Mouse (Mus musculus) limb, embryonic 12.5 days (tissue): Measurements from ENCODE around the gene Antxr1. TPM values are rescaled to one million over a fixed set of nuclear protein-coding genes. Genes with fewer than 3 reads are reported as not detected.

Source experiments
- ATAC-seq: fragments of 200-750 bp; cut with Nextera tagmentation; 2 replicates; pipeline ENCODE4 v1.8.0; 2017; ENCODE audit warnings: low read depth, moderate TSS enrichment; ENCODE audit not compliant: insufficient number of reproducible peaks, insufficient read depth, low FRiP score, low TSS enrichment
- H3K27ac ChIP-seq: fragments of 300-500 bp; sonication (generic); 2 replicates; pipeline ENCODE4 v1.5.1; 2016; ENCODE audit warnings: mild to moderate bottlenecking, moderate library complexity
- H3K27me3 ChIP-seq: fragments of 300-500 bp; sonication (generic); 2 replicates; pipeline ENCODE4 v1.6.1; 2016; ENCODE audit warnings: mild to moderate bottlenecking, moderate library complexity
- H3K36me3 ChIP-seq: fragments of 300-500 bp; sonication (generic); 2 replicates; pipeline ENCODE4 v1.6.1; 2016; ENCODE audit warnings: mild to moderate bottlenecking, moderate library complexity
- H3K4me1 ChIP-seq: fragments of 300-500 bp; sonication (generic); replicated peaks from 2 replicates; pipeline ENCODE4 v1.6.1; 2016
- H3K4me2 ChIP-seq: fragments of 300-500 bp; sonication (generic); 2 replicates; pipeline ENCODE4 v1.6.1; 2016; ENCODE audit warnings: mild to moderate bottlenecking, moderate library complexity
- H3K4me3 ChIP-seq: fragments of 300-500 bp; sonication (generic); replicated peaks from 2 replicates; pipeline ENCODE4 v1.5.1; 2016; ENCODE audit warnings: mild to moderate bottlenecking
- H3K9ac ChIP-seq: fragments of 300-500 bp; sonication (generic); replicated peaks from 2 replicates; pipeline ENCODE4 v1.6.1; 2016; ENCODE audit warnings: mild to moderate bottlenecking, moderate library complexity
- H3K9me3 ChIP-seq: fragments of 300-500 bp; sonication (generic); 2 replicates; pipeline ENCODE4 v1.6.1; 2016; ENCODE audit warnings: mild to moderate bottlenecking, moderate library complexity
- WGBS: fragments of 180-500 bp; shearing (Covaris S2); methylation state at CpG from one replicate; pipeline ENCODE4 v1.1.7; 2016; 5-methylcytosine and 5-hydroxymethylcytosine counted together
- polyA plus RNA-seq: library from polyadenylated mRNA; unstranded; fragments of >200 nt; fragmentation: Nextera tagmentation; extraction: Ambion mirVana; gene quantifications from 2 replicates; pipeline ENCODE4 v1.2.1, GENCODE M21; 2016

Antxr1 gene
- polyA plus RNA-seq, 1 experiment from 2014 or later, result 16.2 TPM

DNA sequence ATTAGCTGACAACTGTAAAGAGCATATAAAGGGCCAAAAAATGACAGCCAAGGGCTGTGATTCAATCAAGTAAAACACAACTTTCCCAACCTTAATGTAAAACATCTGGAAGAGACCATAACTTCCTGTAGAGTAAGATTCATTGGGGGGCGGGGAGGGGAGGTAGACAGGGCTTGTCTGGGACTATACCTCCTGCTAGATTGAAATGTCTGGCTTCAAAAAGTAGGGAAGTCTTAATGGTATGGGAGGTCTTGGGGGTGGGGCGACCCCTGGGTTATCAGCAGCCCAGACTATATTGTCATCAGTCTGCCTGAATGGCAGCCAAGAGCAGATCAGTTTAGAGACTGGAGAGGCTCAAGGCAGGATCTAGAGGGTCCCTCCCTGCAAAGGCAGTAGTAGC, 63.4 kb downstream of the Antxr1 start:
- WGBS, result 14% methylated on average over 2 of the region's 2 CpGs
- Histone ChIP-seq H3K27me3 (no peaks in the 10 kb centered on the region), H3K4me2 (no peak overlapping the region), H3K36me3 (peaks cover 53% of the 10 kb centered on the region), H3K4me3 (no peak overlapping the region), H3K4me1 (peaks cover 51% of the 10 kb centered on the region), H3K9ac (no peak overlapping the region), H3K27ac (peak overlapping the region; percentile 72), H3K9me3 (peaks cover 8% of the 10 kb centered on the region)
- no peak; the same call in 1 of the 2 replicates for ATAC-seq

DNA sequence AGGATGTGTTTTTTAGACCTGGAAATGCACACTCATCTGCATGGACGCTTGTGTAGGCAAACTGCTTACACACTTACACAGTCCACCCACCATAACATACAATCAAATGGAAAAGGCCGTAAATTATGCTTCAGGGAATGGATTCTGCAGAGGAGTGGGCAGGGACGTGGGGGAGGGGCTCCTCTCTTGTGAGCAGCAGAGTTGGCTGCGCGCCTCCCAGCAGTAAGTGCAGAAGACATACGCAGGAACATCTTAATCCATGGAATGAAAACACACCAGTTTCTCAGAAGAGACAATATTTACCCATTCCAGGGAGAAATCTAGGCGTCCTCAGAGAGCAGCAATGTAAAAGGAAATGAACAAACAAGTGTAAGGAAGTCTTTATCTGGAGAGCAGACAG, 65.2 kb downstream of the Antxr1 start:
- no peak overlapping the region for H3K4me2 ChIP-seq
- H3K27ac ChIP-seq, result 0 out of 2 replicates have a peak overlapping the region, but pooled peaks have one; percentile 30
- H3K9ac ChIP-seq, result no peak overlapping the region
- peaks cover 40% of the 10 kb centered on the region for H3K4me1 ChIP-seq
- H3K27me3 ChIP-seq, result no peaks in the 10 kb centered on the region
- peaks cover 8% of the 10 kb centered on the region for H3K9me3 ChIP-seq
- ATAC-seq, result no peak
- no peak overlapping the region for H3K4me3 ChIP-seq
- WGBS, result 37% methylated on average over 7 of the region's 7 CpGs
- peaks cover 58% of the 10 kb centered on the region for H3K36me3 ChIP-seq

DNA sequence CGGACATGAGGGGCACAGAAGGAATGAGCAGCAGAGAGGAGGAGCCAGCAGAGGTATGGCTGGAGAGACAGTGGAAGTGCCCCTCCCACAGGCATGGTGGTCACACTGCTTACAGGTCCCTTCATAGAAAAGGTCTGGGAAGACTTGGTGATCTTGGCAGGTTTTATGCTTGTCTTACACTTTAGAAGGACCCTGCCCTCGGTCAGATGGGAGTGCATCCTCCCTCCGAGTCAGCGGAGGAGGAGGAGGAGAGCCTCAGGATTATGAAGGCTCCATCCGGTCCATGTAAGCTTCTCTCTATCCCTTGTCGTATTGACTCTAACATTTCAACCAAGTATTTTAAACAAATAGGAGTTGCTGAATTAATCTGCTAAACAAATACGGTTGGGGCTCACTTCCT, 65.7 kb downstream of the Antxr1 start:
- H3K9me3 ChIP-seq, result peaks cover 7% of the 10 kb centered on the region
- 0 out of 2 replicates have a peak overlapping the region, but pooled peaks have one; percentile 25 for H3K27ac ChIP-seq
- 70% methylated on average over 7 of the region's 7 CpGs for whole genome bisulfite sequencing
- H3K4me1 ChIP-seq, result peaks cover 40% of the 10 kb centered on the region
- ATAC-seq, result no peak
- H3K4me3 ChIP-seq, result no peak overlapping the region
- H3K4me2 ChIP-seq, result no peak overlapping the region
- peaks cover 55% of the 10 kb centered on the region for H3K36me3 ChIP-seq
- no peak overlapping the region for H3K9ac ChIP-seq
- no peaks in the 10 kb centered on the region for H3K27me3 ChIP-seq

DNA sequence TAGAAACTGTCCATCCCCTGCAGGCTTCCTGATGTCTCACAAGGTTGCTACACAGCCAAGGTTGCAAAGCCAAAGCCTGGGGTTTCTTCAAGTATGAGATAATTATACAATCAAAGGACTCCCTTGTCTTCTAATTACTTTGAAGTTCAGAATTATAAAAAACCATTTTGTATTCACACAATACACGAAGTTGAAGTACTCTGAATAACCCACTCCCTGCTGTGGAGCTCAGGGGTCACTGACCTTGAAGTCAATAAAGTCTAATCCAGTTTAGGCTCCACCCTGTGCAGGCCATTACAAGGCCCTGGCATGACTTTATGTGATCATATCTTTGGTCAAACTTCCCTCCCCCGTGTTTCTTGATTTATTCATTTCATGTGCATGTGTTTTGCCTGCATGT, 73.0 kb downstream of the Antxr1 start:
- no peak for ATAC-seq
- H3K9me3 ChIP-seq, result no peaks in the 10 kb centered on the region
- no peaks in the 10 kb centered on the region; the same call in 1 of the 2 replicates for H3K4me1 ChIP-seq
- H3K9ac ChIP-seq, result no peak overlapping the region
- H3K27ac ChIP-seq, result no peak overlapping the region
- 47% methylated on average over 2 of the region's 2 CpGs for WGBS
- no peaks in the 10 kb centered on the region for H3K27me3 ChIP-seq
- H3K36me3 ChIP-seq, result peaks cover 60% of the 10 kb centered on the region
- H3K4me2 ChIP-seq, result no peak overlapping the region
- H3K4me3 ChIP-seq, result no peak overlapping the region

DNA sequence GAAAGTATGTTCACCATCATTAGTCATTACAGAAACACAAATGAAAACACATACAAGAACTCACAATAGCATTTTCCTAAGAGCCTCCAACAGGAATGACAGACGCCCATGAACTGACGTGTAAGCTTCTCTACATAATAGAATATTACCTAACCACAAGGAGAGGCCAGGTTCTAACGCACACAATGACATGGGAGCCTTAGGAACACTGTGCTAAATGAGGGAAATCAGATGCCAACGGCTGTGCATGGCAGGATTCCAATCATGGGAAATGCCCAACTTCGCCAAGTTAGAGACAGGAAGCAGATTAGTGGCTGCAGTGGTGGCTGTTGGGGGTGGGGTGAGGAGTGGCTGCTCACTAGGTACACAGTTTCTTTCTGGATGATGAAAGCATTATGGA, 76.6 kb downstream of the Antxr1 start:
- peaks cover 53% of the 10 kb centered on the region for H3K36me3 ChIP-seq
- no peaks in the 10 kb centered on the region for H3K27me3 ChIP-seq
- no peak for ATAC-seq
- WGBS, result 81% methylated on average over 5 of the region's 5 CpGs
- H3K9me3 ChIP-seq, result no peaks in the 10 kb centered on the region
- H3K9ac ChIP-seq, result no peak overlapping the region
- no peak overlapping the region for H3K27ac ChIP-seq
- H3K4me1 ChIP-seq, result peaks cover 9% of the 10 kb centered on the region
- H3K4me3 ChIP-seq, result no peak overlapping the region
- H3K4me2 ChIP-seq, result no peak overlapping the region

DNA sequence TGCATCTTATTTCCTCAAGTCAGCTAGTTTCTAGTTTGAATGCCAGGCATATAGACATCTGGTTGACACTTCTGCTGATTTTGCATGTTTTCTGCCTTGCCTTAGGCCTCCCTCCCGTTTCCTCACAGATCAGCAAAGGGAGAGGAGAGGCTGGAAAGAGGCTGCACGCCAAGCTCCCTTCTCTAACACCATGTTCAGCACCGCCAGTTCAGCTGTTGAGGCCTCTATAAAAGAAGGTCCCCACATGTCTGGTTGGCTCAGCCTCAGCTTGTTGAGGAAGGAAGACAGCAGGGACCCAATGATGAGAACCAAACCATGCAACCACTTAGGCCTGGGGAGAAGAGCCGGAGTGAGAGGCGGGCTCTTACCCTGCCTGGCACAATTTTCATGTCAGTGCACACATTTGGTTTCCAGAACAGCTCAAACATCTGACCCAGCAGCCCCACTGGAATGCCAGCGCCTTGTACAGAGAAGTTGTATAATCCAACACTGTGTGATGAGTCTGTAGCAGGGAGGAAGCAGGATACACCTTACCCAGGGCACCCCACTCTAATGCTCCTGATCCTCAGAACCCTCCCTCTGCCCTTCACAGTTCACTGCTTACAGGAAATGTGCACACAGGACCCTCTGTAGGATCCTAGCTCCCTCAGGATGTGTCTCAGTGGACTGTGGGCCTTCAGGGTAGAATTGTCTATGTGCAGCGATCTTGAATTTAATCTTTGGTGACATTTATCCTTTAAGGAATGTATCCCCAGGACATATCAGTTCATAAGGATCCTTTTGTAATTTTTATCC, 77.4 kb downstream of the Antxr1 start:
- no peak for ATAC-seq
- no peak overlapping the region for H3K4me3 ChIP-seq
- H3K9ac ChIP-seq, result no peak overlapping the region
- no peak overlapping the region for H3K27ac ChIP-seq
- peaks cover 52% of the 10 kb centered on the region for H3K36me3 ChIP-seq
- no peaks in the 10 kb centered on the region for H3K9me3 ChIP-seq
- WGBS, result 85% methylated on average over 7 of the region's 7 CpGs
- no peak overlapping the region for H3K4me2 ChIP-seq
- no peaks in the 10 kb centered on the region for H3K27me3 ChIP-seq
- H3K4me1 ChIP-seq, result peaks cover 9% of the 10 kb centered on the region

DNA sequence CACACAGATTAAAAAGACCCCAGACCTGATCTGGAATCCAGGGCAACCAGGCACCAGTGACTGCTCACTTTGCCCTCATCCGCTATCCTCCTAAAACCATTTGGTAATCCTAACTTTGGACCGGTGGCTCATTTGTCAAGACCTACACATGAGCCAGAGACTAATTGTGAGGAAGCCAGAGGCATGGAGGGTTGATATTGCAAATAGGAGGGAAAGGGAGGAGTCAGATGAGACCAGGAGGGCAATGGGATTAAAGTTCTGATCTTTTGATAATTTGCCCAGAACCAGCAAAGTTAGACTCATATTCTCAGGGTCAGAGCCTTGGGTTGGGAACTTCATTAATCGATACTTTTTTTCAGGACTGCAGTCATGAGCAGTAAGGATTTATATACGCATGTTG, 78.2 kb downstream of the Antxr1 start:
- Histone ChIP-seq H3K36me3 (peaks cover 45% of the 10 kb centered on the region), H3K4me3 (no peak overlapping the region), H3K4me1 (peaks cover 12% of the 10 kb centered on the region), H3K4me2 (no peak overlapping the region), H3K9ac (no peak overlapping the region), H3K9me3 (no peaks in the 10 kb centered on the region), H3K27ac (no peak overlapping the region), H3K27me3 (no peaks in the 10 kb centered on the region)
- no peak for ATAC-seq
- WGBS, result 95% methylated on average over 4 of the region's 4 CpGs

DNA sequence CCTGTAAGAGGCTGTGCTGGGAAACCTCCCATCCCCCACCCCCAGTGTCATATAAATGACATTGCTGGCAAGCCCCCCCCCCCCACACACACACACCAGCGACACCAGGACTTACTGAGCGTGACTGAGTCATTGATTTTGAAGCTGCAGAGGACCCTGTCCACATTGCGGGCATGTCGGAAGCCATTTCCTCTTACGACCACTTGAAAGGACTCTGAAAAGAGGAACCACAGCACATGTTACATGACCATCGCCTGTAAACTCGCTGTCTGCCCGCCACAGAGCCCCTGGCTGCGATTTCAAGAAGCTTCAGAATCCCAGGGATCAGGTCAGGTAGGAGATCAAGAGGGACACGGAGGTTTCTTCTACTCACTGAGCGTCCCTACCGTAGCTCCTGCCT, 80.0 kb downstream of the Antxr1 start:
- H3K4me2 ChIP-seq, result no peak overlapping the region
- no peaks in the 10 kb centered on the region for H3K9me3 ChIP-seq
- no peak overlapping the region for H3K4me3 ChIP-seq
- peaks cover 25% of the 10 kb centered on the region for H3K4me1 ChIP-seq
- ATAC-seq, result no peak
- H3K9ac ChIP-seq, result no peak overlapping the region
- H3K36me3 ChIP-seq, result peaks cover 34% of the 10 kb centered on the region
- 79% methylated on average over 12 of the region's 12 CpGs for WGBS
- H3K27me3 ChIP-seq, result no peaks in the 10 kb centered on the region
- 0 out of 2 replicates have a peak overlapping the region, but pooled peaks have one; percentile 41 for H3K27ac ChIP-seq

DNA sequence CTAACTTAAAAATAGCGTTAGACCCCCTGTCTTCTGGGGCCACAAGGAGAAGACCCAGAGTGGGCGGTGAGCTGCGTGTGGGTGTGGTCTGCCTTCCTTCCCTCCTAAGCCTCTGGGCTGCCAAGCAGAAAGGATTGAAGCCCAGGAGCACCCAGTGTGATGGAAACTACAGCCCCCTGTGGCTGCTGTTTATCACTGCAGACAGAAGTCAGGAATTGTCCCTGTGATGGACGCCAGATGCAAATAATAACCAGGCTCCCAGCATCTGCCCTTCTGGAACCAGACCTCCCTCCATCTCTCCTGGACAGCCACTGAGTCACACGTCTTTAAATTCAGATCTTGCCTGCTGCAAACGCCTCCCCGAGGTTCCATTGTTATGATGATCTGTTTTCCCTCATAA, 80.9 kb downstream of the Antxr1 start:
- H3K9me3 ChIP-seq, result no peaks in the 10 kb centered on the region
- no peaks in the 10 kb centered on the region for H3K27me3 ChIP-seq
- no peak overlapping the region for H3K4me2 ChIP-seq
- no peak overlapping the region for H3K27ac ChIP-seq
- peaks cover 25% of the 10 kb centered on the region for H3K4me1 ChIP-seq
- H3K36me3 ChIP-seq, result peaks cover 39% of the 10 kb centered on the region
- WGBS, result 29% methylated on average over 7 of the region's 7 CpGs
- H3K4me3 ChIP-seq, result no peak overlapping the region
- no peak overlapping the region for H3K9ac ChIP-seq
- no peak for ATAC-seq

DNA sequence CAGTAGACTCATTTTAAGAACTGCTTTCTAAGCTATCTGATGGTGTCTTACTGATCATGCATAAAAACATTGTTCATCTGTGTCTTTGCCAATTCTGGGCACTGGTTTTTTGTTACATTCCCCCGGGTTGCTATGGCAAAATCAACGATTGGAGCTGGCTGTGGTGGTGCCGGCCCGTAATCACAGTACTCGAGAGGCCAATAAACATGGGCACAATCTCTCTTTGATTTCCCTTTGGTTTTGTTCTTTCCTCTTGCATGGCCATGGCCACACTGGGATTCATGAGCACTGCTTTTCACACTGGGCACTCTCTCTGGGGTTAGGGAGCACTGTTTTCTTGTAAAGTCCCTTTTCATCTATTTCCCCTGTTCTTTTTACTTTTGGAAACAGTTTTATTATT, 83.9 kb downstream of the Antxr1 start:
- no peak for ATAC-seq
- H3K36me3 ChIP-seq, result peaks cover 49% of the 10 kb centered on the region
- H3K27me3 ChIP-seq, result no peaks in the 10 kb centered on the region

DNA sequence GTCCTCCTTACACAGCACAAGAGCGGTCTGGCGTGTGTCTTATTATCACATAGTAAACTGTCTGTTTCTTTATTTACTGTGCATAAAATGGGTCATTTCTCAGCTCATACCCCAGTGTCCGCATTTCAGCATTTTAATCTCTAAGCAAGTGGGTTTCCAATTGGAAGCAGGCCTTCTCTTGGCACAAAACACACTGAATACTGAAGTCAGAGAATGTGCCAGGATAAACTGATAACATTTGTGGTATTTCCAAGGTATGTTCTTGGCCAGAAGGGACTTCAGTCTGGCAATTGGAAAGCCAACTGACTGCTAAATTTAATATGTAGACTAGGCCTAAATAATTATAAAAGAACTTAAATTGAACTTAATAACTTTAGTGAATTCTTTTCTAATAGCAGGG, 84.9 kb downstream of the Antxr1 start:
- H3K4me3 ChIP-seq, result no peak overlapping the region
- H3K9ac ChIP-seq, result no peak overlapping the region
- WGBS, result 73% methylated on average over 3 of the region's 3 CpGs
- no peaks in the 10 kb centered on the region for H3K9me3 ChIP-seq
- no peak overlapping the region for H3K4me2 ChIP-seq
- H3K4me1 ChIP-seq, result peaks cover 36% of the 10 kb centered on the region
- H3K27ac ChIP-seq, result no peak overlapping the region
- H3K27me3 ChIP-seq, result no peaks in the 10 kb centered on the region
- H3K36me3 ChIP-seq, result peaks cover 51% of the 10 kb centered on the region
- no peak for ATAC-seq

More for the DNA sequence above, 83.9 kb downstream of the Antxr1 start:
- Histone ChIP-seq H3K4me1 (peaks cover 38% of the 10 kb centered on the region), H3K4me2 (no peak overlapping the region), H3K9ac (no peak overlapping the region), H3K9me3 (no peaks in the 10 kb centered on the region), H3K4me3 (no peak overlapping the region), H3K27ac (no peak overlapping the region)
- WGBS, result 50% methylated on average over 5 of the region's 5 CpGs
